Mouse (Mus musculus) adrenal gland, postnatal 25 days (tissue): ENCODE results near the gene Wdr43. TPM values are rescaled to one million over a fixed set of nuclear protein-coding genes. Genes with fewer than 3 reads are reported as not detected.

Experiments
- DNase-seq: peaks from one replicate; pipeline ENCODE4 v3.0.0; 2021; ENCODE audit warnings: mixed read lengths
- total RNA-seq: library from RNA; stranded (reverse); gene quantifications from 2 replicates; pipeline ENCODE4 v1.2.3, GENCODE M21; 2021

Wdr43 gene
- total RNA-seq, 1 experiment from 2014 or later, result 46.7 TPM

GRCm38 (mm10) chr17:71705113-71705512 lies 89.4 kb downstream of the Wdr43 start:
- DNase-seq, result no peak

GRCm38 (mm10) chr17:71705550-71706480 lies 90.1 kb downstream of the Wdr43 start:
- no peak for DNase-seq

GRCm38 (mm10) chr17:71707715-71708114 lies 92.0 kb downstream of the Wdr43 start:
- DNase-seq, result no peak

Other genes starting within 250 kb of the Wdr43 start
- gene Gm4707, start 156.0 kb upstream of the Wdr43 start, total RNA-seq, result 2.6 and 3.4 TPM in 2 replicates
- 43.5 and 43.6 TPM in 2 replicates for gene Smchd1, start 140.6 kb upstream of the Wdr43 start, total RNA-seq
- gene Ndc80, start 89.0 kb upstream of the Wdr43 start, total RNA-seq, result 4.3 and 5.9 TPM in 2 replicates
- gene Spdya, start 63.8 kb upstream of the Wdr43 start, total RNA-seq, result 1.00 and 1.2 TPM in 2 replicates
- gene Togaram2, start 57.4 kb downstream of the Wdr43 start, total RNA-seq, result 0.09 TPM in 1 of 2 replicates, not detected in the other
- not detected in 2 replicates for gene Pcare, start 137.0 kb downstream of the Wdr43 start, total RNA-seq
- gene Clip4, start 152.6 kb downstream of the Wdr43 start, total RNA-seq, result 15.9 and 17.2 TPM in 2 replicates